Mouse (Mus musculus) hindbrain, embryonic 11.5 days (tissue): Measurements from ENCODE around the gene Nasp. TPM values are rescaled to one million over a fixed set of nuclear protein-coding genes. Genes with fewer than 3 reads are reported as not detected.
A peak's percentile ranks its signal among the peaks of the same experiment; 100 is the strongest.
"Not testable (repeated sequence)": the region's sequence is repeated elsewhere in the genome, so short reads cannot be mapped to it uniquely, and the experiment has no call there.

ENCODE experiments used
- ATAC-seq: fragments of 200-750 bp; cut with Nextera tagmentation; 2 replicates; pipeline ENCODE4 v1.8.0; 2017; ENCODE audit warnings: mild to moderate bottlenecking, moderate TSS enrichment, moderate library complexity; ENCODE audit not compliant: low FRiP score
- DNase-seq: peaks from one replicate; pipeline ENCODE4 v3.0.0-alpha.2; 2015; ENCODE audit warnings: low spot score
- H3K27ac ChIP-seq: fragments of 300-500 bp; sonication (generic); 2 replicates; pipeline ENCODE4 v1.5.1; 2014; ENCODE audit warnings: mild to moderate bottlenecking, low read depth, low read length
- H3K27me3 ChIP-seq: fragments of 300-500 bp; sonication (generic); 2 replicates; pipeline ENCODE4 v1.6.1; 2014; ENCODE audit warnings: mild to moderate bottlenecking, low read length, moderate library complexity, mixed read lengths; ENCODE audit not compliant: control insufficient read depth, insufficient read depth
- H3K36me3 ChIP-seq: fragments of 300-500 bp; sonication (generic); 2 replicates; pipeline ENCODE4 v1.6.1; 2014; ENCODE audit warnings: mild to moderate bottlenecking, low read length, moderate library complexity, mixed read lengths; ENCODE audit not compliant: control insufficient read depth, insufficient read depth
- H3K4me1 ChIP-seq: fragments of 300-500 bp; sonication (generic); replicated peaks from 2 replicates; pipeline ENCODE4 v1.6.1; 2014; ENCODE audit warnings: low read length, mixed read lengths; ENCODE audit not compliant: control insufficient read depth, insufficient read depth
- H3K4me2 ChIP-seq: fragments of 300-500 bp; sonication (generic); replicated peaks from 2 replicates; pipeline ENCODE4 v1.6.1; 2014; ENCODE audit warnings: mild to moderate bottlenecking, low read depth, low read length
- H3K4me3 ChIP-seq: fragments of 300-500 bp; sonication (generic); 2 replicates; pipeline ENCODE4 v1.5.1; 2014; ENCODE audit warnings: low read depth, low read length
- H3K9ac ChIP-seq: fragments of 300-500 bp; sonication (generic); 2 replicates; pipeline ENCODE4 v1.6.1; 2014; ENCODE audit warnings: low read depth, low read length
- H3K9me3 ChIP-seq: fragments of 300-500 bp; sonication (generic); 2 replicates; pipeline ENCODE4 v1.6.1; 2016; ENCODE audit warnings: low read length; ENCODE audit not compliant: control insufficient read depth
- WGBS: fragments of 180-500 bp; shearing (Covaris S2); extraction: QIAGEN DNeasy Blood & Tissue Kit; methylation state at CpG from one replicate; pipeline ENCODE4 v1.1.7; 2014; 5-methylcytosine and 5-hydroxymethylcytosine counted together
- polyA plus RNA-seq: library from polyadenylated mRNA; unstranded; fragments of >200 nt; fragmentation: Nextera tagmentation; extraction: Ambion mirVana; gene quantifications from 2 replicates; pipeline ENCODE4 v1.2.1, GENCODE M21; 2014

The Nasp gene
- polyA plus RNA-seq = 270 and 283 TPM in 2 replicates

DNA sequence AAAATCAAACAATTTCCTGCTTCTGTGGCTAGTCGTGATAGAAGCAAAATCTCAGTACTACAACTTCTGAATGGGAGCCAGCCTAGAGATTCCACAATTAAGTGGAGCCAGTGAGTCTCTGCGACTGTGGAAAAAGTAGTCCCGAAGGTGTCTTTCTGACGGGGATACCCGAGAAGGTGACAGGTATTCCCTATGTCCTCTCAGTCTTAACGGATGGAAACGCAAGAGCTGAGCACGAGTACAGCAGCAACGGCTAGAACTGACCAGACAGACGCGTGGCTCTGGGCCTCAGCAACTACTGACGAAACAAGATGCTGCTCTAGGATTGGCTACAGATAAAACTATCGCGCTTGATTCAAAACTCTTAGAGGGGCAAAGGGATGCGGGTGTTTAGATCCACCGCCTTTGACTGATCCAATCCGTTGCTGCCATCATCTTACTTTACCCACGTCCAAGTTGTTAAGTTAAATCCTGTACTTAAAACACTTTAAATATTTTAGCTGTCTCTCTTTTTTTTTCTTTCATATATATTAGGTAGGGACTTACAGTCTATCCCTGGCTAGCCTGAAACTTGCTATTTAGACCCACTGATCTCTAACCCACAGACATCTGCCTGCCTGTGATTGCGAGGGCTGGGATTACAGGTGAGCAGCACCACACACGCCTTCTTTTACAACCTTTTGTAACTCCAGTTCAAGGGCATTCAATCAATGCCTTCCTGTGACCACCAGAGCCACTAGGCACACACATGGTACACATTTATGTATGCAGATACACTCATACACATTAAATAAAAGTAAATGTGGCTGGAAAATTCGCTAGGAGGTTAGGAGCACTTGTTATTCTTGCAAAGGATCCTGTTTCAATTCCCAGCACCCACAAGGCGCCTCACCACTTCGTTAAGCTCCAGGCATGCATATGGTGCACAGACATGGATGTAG lies at the start of gene Nasp:
Nasp (minus strand) TSS at position 220 of the 941 bp plus-strand sequence.
- Histone ChIP-seq H3K9ac (peak within 1 kb of the TSS; percentile 93), H3K9me3 (no peaks in the 10 kb centered on the region), H3K36me3 (no peaks in the 10 kb centered on the region), H3K27me3 (no peaks in the 10 kb centered on the region), H3K4me1 (no peaks in the 10 kb centered on the region; the same call in 1 of the 2 replicates), H3K4me2 (peak within 1 kb of the TSS; percentile 55), H3K4me3 (peak within 1 kb of the TSS; percentile 98), H3K27ac (peak within 1 kb of the TSS; percentile 93)
- peak; percentile 88 for DNase-seq
- ATAC-seq = peak; percentile 92
- 9% methylated on average over 23 of the region's 23 CpGs for WGBS

DNA sequence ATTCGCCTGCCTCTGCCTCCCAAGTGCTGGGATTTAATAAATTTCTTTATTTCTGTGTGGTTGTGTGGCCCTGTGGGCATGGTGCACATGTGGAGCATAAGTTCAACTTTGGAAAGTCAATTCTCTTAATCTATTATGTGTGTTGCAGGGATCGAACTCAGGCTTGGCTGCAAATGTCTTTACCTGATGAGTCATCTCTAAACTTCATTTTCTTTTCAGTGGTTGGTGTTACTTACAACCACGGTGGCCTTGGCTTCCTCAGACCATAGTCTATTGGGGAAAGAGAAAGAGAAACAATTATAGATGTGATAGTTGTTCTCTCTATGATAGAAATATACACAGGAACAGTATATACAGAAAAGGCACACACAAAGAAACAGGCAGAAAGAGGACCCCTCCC lies 48.3 kb upstream of the Nasp start:
- WGBS = 88% methylated on average over 3 of the region's 3 CpGs
- H3K27me3 ChIP-seq = no peaks in the 10 kb centered on the region
- H3K4me2 ChIP-seq = no peak overlapping the region
- H3K4me1 ChIP-seq = no peaks in the 10 kb centered on the region
- no peak for DNase-seq
- H3K9me3 ChIP-seq = no peaks in the 10 kb centered on the region
- H3K27ac ChIP-seq = no peak overlapping the region
- ATAC-seq = no peak
- no peaks in the 10 kb centered on the region for H3K36me3 ChIP-seq
- no peak overlapping the region for H3K4me3 ChIP-seq
- H3K9ac ChIP-seq = no peak overlapping the region

DNA sequence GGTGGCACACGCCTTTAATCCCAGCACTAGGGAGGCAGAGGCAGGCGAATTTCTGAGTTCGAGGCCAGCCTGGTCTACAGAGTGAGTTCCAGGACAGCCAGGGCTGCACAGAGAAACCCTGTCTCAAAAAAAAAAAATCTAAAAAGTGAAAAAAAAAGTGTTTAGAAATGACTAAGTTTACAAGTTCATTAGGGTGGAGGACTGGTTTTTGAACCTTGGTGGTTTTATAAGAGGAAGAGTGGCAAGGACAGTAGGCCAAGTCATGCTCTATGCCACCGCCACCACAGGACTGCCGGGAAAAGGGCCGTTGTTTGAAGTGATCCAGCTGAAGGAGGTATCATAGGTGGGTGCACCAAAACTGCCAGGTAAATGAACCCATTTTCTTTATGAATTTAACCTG lies 47.0 kb upstream of the Nasp start:
- not testable (repeated sequence) for H3K4me1 ChIP-seq, H3K27ac ChIP-seq, H3K36me3 ChIP-seq, H3K4me3 ChIP-seq, H3K27me3 ChIP-seq, ATAC-seq, H3K9ac ChIP-seq, H3K4me2 ChIP-seq, H3K9me3 ChIP-seq, DNase-seq
- WGBS = 90% methylated on average over 6 of the region's 6 CpGs

DNA sequence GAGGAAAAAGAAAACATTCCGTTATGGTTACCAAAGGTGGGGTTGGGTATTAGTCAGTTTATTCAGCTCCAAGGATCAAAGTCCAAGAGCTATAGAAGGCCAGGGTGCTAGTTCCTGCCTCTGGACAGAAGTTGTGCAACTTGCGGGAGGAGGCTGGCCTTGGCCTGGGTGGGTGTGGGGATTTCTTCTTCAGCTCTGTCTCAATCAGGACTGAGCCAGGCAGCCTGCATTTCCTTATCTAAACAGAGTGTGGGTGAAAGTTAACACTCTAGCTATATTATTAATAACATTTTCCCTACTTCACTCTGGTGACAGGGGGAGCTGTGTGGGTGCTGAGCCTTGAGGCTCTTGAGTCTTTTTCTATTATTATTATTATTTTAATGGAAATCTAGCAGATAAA lies 45.0 kb upstream of the Nasp start:
- H3K27me3 ChIP-seq = no peaks in the 10 kb centered on the region
- no peak overlapping the region for H3K27ac ChIP-seq
- H3K4me3 ChIP-seq = no peak overlapping the region
- H3K9me3 ChIP-seq = no peaks in the 10 kb centered on the region
- no peak overlapping the region for H3K4me2 ChIP-seq
- ATAC-seq = no peak
- no peaks in the 10 kb centered on the region for H3K36me3 ChIP-seq
- H3K4me1 ChIP-seq = no peaks in the 10 kb centered on the region
- WGBS = 70% methylated on average over 2 of the region's 2 CpGs
- no peak overlapping the region for H3K9ac ChIP-seq
- DNase-seq = no peak

DNA sequence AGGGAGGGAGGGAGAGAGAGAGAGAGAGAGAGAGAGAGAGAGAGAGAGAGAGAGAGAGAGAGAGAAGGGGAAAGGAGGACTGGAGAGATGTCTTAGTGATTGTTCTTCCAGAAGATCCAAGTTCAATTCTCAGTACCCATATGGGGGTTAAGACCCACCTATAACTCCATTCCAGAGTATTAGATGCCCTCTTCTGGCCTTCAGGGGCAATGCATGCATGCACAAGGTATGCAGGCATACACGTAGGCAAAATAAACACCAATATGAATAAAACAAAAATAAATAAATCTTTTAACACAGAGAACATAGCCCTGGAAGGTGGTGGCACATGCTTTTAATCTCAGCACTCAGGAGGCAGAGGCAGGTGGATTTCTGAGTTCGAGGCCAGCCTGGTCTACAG lies 41.5 kb upstream of the Nasp start:
- H3K4me2 ChIP-seq = no peak overlapping the region
- no peaks in the 10 kb centered on the region for H3K9me3 ChIP-seq
- no peak overlapping the region for H3K27ac ChIP-seq
- H3K9ac ChIP-seq = no peak overlapping the region
- no peaks in the 10 kb centered on the region for H3K4me1 ChIP-seq
- H3K27me3 ChIP-seq = no peaks in the 10 kb centered on the region
- no peak for DNase-seq
- no peak overlapping the region for H3K4me3 ChIP-seq
- no peaks in the 10 kb centered on the region for H3K36me3 ChIP-seq
- WGBS = 52% methylated on average over 2 of the region's 2 CpGs
- ATAC-seq = no peak

DNA sequence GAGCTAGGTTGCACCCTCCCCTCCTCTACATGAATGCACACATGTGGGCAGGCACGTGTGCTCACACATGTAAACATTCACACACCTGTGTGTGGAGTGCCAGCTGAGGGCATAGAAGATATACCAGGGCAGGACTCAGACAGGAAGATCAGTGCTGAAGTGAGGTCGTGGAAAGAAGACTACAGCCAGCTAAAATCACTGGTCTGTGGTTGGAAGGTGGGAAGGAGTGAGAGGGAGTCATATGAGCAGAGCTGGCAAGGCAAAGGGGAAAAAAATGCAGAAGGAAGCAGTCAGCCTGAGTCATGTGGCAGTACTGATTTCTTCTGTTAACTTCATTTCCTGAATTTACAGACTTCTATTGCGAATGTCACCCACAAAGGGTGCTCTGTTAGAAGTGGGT lies 40.4 kb upstream of the Nasp start:
- H3K4me1 ChIP-seq = no peaks in the 10 kb centered on the region
- H3K4me2 ChIP-seq = no peak overlapping the region
- 81% methylated on average over 3 of the region's 3 CpGs for WGBS
- no peaks in the 10 kb centered on the region for H3K27me3 ChIP-seq
- H3K9me3 ChIP-seq = no peaks in the 10 kb centered on the region
- no peak for ATAC-seq
- no peaks in the 10 kb centered on the region for H3K36me3 ChIP-seq
- no peak overlapping the region for H3K9ac ChIP-seq
- H3K4me3 ChIP-seq = no peak overlapping the region
- no peak for DNase-seq
- no peak overlapping the region for H3K27ac ChIP-seq

DNA sequence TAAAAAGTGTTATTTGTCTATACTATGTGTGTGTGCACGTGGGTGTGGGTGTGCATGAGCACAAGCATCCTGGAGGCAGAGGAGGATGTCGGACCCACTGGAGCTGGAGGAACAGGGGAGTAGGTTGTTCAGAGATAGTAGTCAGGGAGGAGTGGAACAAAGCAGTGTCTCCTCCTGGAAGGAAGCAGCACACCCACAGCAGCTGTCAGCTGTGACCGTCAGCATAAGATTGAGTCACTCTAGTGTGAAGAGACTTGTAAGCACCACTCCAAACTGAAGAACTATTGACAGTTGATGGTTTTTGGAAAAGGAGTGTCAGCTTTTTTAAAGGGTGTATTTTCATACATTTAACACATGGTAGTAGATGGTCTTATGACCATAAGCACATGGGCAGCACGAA lies 38.9 kb upstream of the Nasp start:
- no peaks in the 10 kb centered on the region for H3K4me1 ChIP-seq
- no peaks in the 10 kb centered on the region for H3K27me3 ChIP-seq
- H3K36me3 ChIP-seq = no peaks in the 10 kb centered on the region
- H3K27ac ChIP-seq = no peak overlapping the region
- ATAC-seq (no peak), DNase-seq (no peak)
- no peaks in the 10 kb centered on the region for H3K9me3 ChIP-seq
- 66% methylated on average over 4 of the region's 4 CpGs for WGBS
- no peak overlapping the region for H3K4me2 ChIP-seq
- H3K4me3 ChIP-seq = no peak overlapping the region
- H3K9ac ChIP-seq = no peak overlapping the region

DNA sequence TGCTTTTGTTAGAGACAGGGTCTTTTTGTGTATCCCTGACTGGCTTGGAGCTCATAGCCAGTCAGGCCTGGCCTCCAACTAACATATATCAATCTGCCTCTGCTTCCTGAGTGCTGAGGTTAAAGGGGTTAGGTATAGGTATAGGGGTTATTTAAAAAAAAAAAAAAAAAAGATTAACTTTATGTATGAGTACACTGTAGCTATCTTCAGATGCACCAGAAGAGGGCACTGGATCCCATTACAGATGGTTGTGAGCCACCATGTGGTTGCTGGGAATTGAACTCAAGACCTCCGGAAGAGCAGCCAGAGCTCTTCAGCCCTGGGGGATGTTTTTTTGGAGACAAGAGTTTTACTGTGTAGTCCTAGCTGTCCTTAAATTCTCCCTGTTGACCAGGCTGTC lies 34.3 kb upstream of the Nasp start:
- H3K4me2 ChIP-seq = no peak overlapping the region
- 84% methylated on average over 1 of the region's 1 CpGs for WGBS
- ATAC-seq = no peak

DNA sequence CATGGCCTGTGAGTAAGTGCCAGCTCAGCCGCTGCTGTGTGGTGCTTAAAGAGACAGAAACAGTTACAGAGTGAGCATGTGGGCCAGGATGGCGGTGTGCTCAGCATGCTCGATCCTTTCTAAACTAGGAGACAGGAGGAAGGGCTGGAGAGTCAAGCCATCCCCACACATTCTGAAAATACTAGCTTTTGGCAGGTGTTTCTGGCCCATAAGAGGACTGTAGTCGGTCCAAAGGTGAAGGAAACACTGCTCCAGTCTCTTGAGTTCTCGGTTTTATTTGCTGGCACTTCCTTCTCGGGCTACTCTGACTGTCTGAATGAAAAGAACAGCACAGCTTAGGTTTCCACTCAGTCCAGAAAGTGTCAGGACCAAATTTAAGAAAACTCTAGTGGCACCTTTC lies 33.1 kb upstream of the Nasp start:
- WGBS = 78% methylated on average over 6 of the region's 6 CpGs
- Histone ChIP-seq H3K4me2 (no peak overlapping the region), H3K27me3 (no peaks in the 10 kb centered on the region), H3K4me3 (no peak overlapping the region), H3K9ac (no peak overlapping the region), H3K36me3 (no peaks in the 10 kb centered on the region), H3K27ac (no peak overlapping the region), H3K9me3 (no peaks in the 10 kb centered on the region), H3K4me1 (no peaks in the 10 kb centered on the region)
- no peak for ATAC-seq
- DNase-seq = no peak

More for the DNA sequence above, 34.3 kb upstream of the Nasp start:
- Histone ChIP-seq H3K4me3 (no peak overlapping the region), H3K9me3 (no peaks in the 10 kb centered on the region), H3K4me1 (no peaks in the 10 kb centered on the region), H3K27ac (no peak overlapping the region), H3K9ac (no peak overlapping the region), H3K36me3 (no peaks in the 10 kb centered on the region), H3K27me3 (no peaks in the 10 kb centered on the region)
- no peak for DNase-seq
